Mouse (Mus musculus) forebrain, postnatal 0 days (tissue): ENCODE data around the gene Slc2a1. TPM values are rescaled to one million over a fixed set of nuclear protein-coding genes. Genes with fewer than 3 reads are reported as not detected.
A peak's percentile ranks its signal among the peaks of the same experiment; 100 is the strongest.

Experiments used
- ATAC-seq: fragments of 200-750 bp; cut with Nextera tagmentation; 2 replicates; pipeline ENCODE4 v1.8.0; 2017; ENCODE audit warnings: mild to moderate bottlenecking, moderate library complexity
- DNase-seq: peaks from one replicate; pipeline ENCODE4 v3.0.0-alpha.2; 2015
- H3K27ac ChIP-seq: fragments of 300-500 bp; sonication (generic); 2 replicates; pipeline ENCODE4 v1.5.1; 2014; ENCODE audit warnings: low read depth, mild to moderate bottlenecking, antibody characterized with exemption, low read length, moderate library complexity, mixed read lengths
- H3K27me3 ChIP-seq: fragments of 300-500 bp; sonication (generic); 2 replicates; pipeline ENCODE4 v1.6.1; 2014; ENCODE audit warnings: mild to moderate bottlenecking, low read length, mixed read lengths; ENCODE audit not compliant: insufficient read depth
- H3K36me3 ChIP-seq: fragments of 300-500 bp; sonication (generic); 2 replicates; pipeline ENCODE4 v1.6.1; 2014; ENCODE audit warnings: mild to moderate bottlenecking, moderate library complexity; ENCODE audit not compliant: insufficient read depth
- H3K4me1 ChIP-seq: fragments of 300-500 bp; sonication (generic); 2 replicates; pipeline ENCODE4 v1.6.1; 2014; ENCODE audit warnings: antibody characterized with exemption; ENCODE audit not compliant: insufficient read depth
- H3K4me2 ChIP-seq: fragments of 300-500 bp; sonication (generic); 2 replicates; pipeline ENCODE4 v1.6.1; 2014; ENCODE audit warnings: low read depth, mild to moderate bottlenecking, moderate library complexity
- H3K4me3 ChIP-seq: fragments of 300-500 bp; sonication (generic); 2 replicates; pipeline ENCODE4 v1.5.1; 2014; ENCODE audit warnings: low read depth, low read length, mixed read lengths
- H3K9ac ChIP-seq: fragments of 300-500 bp; sonication (generic); 2 replicates; pipeline ENCODE4 v1.6.1; 2014; ENCODE audit warnings: mild to moderate bottlenecking
- H3K9me3 ChIP-seq: fragments of 300-500 bp; sonication (generic); 2 replicates; pipeline ENCODE4 v1.6.1; 2016; ENCODE audit warnings: low read length
- CTCF ChIP-seq: sonication (generic); IDR thresholded peaks from 2 replicates; pipeline ENCODE4 v1.5.1; 2016; ENCODE audit warnings: antibody characterized with exemption, control low read depth, low read depth
- WGBS: fragments of 180-500 bp; shearing (Covaris S2); extraction: QIAGEN DNeasy Blood & Tissue Kit; methylation state at CpG from one replicate; pipeline ENCODE4 v1.1.7; 2014; 5-methylcytosine and 5-hydroxymethylcytosine counted together
- polyA plus RNA-seq: library from polyadenylated mRNA; unstranded; fragments of >200 nt; fragmentation: Nextera tagmentation; extraction: Ambion mirVana; gene quantifications from 2 replicates; pipeline ENCODE4 v1.2.1, GENCODE M21; 2015
- total RNA-seq: library from RNA; depleted of rRNA; stranded (reverse); fragments of >200 nt; gene quantifications from 2 replicates; pipeline ENCODE4 v1.2.3, GENCODE M21; 2014

Slc2a1 gene
- total and polyA plus RNA-seq, 2 experiments from 2014 or later = 41.4 to 64.8 TPM

GRCm38 (mm10) chr4:119117571-119117970 is 9.1 kb downstream of the Slc2a1 start:
- no peak for TF ChIP-seq CTCF
- H3K36me3 ChIP-seq = 0 out of 2 replicates have a peak, but pooled peaks cover 7% of the 10 kb centered on the region
- H3K27me3 ChIP-seq = no peaks in the 10 kb centered on the region
- H3K4me3 ChIP-seq = no peak overlapping the region
- no peak overlapping the region for H3K27ac ChIP-seq
- 67% methylated on average over 5 of the region's 5 CpGs for WGBS
- ATAC-seq = no peak
- no peaks in the 10 kb centered on the region for H3K4me1 ChIP-seq
- no peak for DNase-seq
- no peak overlapping the region for H3K4me2 ChIP-seq
- no peaks in the 10 kb centered on the region for H3K9me3 ChIP-seq
- no peak overlapping the region for H3K9ac ChIP-seq

- H3K36me3 ChIP-seq = 0 out of 2 replicates have a peak, but pooled peaks cover 7% of the 10 kb centered on the region
- DNase-seq (no peak), ATAC-seq (no peak)
- H3K27ac ChIP-seq = no peak overlapping the region
- no peaks in the 10 kb centered on the region for H3K9me3 ChIP-seq
- no peak for TF ChIP-seq CTCF
- no peaks in the 10 kb centered on the region for H3K27me3 ChIP-seq
- H3K4me3 ChIP-seq = no peak overlapping the region
- WGBS = 67% methylated on average over 4 of the region's 4 CpGs
- H3K4me1 ChIP-seq = no peaks in the 10 kb centered on the region
- H3K9ac ChIP-seq = no peak overlapping the region
- no peak overlapping the region for H3K4me2 ChIP-seq
These were observed 10.2 kb downstream of the Slc2a1 start for GRCm38 (mm10) chr4:119118659-119119077.

- Histone ChIP-seq H3K4me2 (no peak overlapping the region), H3K4me3 (no peak overlapping the region), H3K9me3 (no peaks in the 10 kb centered on the region), H3K27me3 (no peaks in the 10 kb centered on the region), H3K36me3 (0 out of 2 replicates have a peak, but pooled peaks cover 7% of the 10 kb centered on the region), H3K9ac (no peak overlapping the region), H3K4me1 (no peaks in the 10 kb centered on the region), H3K27ac (no peak overlapping the region)
- no peak for TF ChIP-seq CTCF
- ATAC-seq = no peak
- no peak for DNase-seq
- 73% methylated on average over 5 of the region's 5 CpGs for WGBS
These were observed 10.8 kb downstream of the Slc2a1 start for GRCm38 (mm10) chr4:119119354-119119753.

- Histone ChIP-seq H3K27ac (no peak overlapping the region), H3K9me3 (no peaks in the 10 kb centered on the region), H3K4me2 (no peak overlapping the region), H3K27me3 (no peaks in the 10 kb centered on the region), H3K9ac (no peak overlapping the region), H3K4me1 (no peaks in the 10 kb centered on the region), H3K36me3 (0 out of 2 replicates have a peak, but pooled peaks cover 7% of the 10 kb centered on the region), H3K4me3 (no peak overlapping the region)
- TF ChIP-seq CTCF = no peak
- WGBS = 85% methylated on average over 6 of the region's 6 CpGs
- no peak for DNase-seq
- ATAC-seq = no peak
These were observed 11.6 kb downstream of the Slc2a1 start for GRCm38 (mm10) chr4:119120095-119120494.

- DNase-seq (peak; percentile 11), ATAC-seq (peak; percentile 10; the same call in 1 of the 2 replicates)
- H3K9ac ChIP-seq = no peak overlapping the region
- no peaks in the 10 kb centered on the region for H3K4me1 ChIP-seq
- H3K9me3 ChIP-seq = no peaks in the 10 kb centered on the region
- 35% methylated on average over 4 of the region's 4 CpGs for WGBS
- H3K27me3 ChIP-seq = no peaks in the 10 kb centered on the region
- H3K4me2 ChIP-seq = no peak overlapping the region
- 0 out of 2 replicates have a peak, but pooled peaks cover 7% of the 10 kb centered on the region for H3K36me3 ChIP-seq
- no peak for TF ChIP-seq CTCF
- H3K27ac ChIP-seq = no peak overlapping the region
- no peak overlapping the region for H3K4me3 ChIP-seq
These were observed 12.7 kb downstream of the Slc2a1 start for GRCm38 (mm10) chr4:119121249-119121648.

- ATAC-seq (no peak), DNase-seq (no peak)
- Histone ChIP-seq H3K4me1 (no peaks in the 10 kb centered on the region), H3K9me3 (no peaks in the 10 kb centered on the region), H3K4me2 (no peak overlapping the region), H3K9ac (no peak overlapping the region), H3K27ac (no peak overlapping the region), H3K36me3 (0 out of 2 replicates have a peak, but pooled peaks cover 7% of the 10 kb centered on the region), H3K4me3 (no peak overlapping the region), H3K27me3 (no peaks in the 10 kb centered on the region)
- 78% methylated on average over 2 of the region's 2 CpGs for WGBS
- no peak for TF ChIP-seq CTCF
These were observed 16.3 kb downstream of the Slc2a1 start for GRCm38 (mm10) chr4:119124771-119125273.

- WGBS = 77% methylated on average over 9 of the region's 9 CpGs
- Histone ChIP-seq H3K4me2 (no peak overlapping the region), H3K27ac (no peak overlapping the region), H3K4me1 (no peaks in the 10 kb centered on the region), H3K27me3 (no peaks in the 10 kb centered on the region), H3K9ac (no peak overlapping the region), H3K4me3 (no peak overlapping the region), H3K36me3 (0 out of 2 replicates have a peak, but pooled peaks cover 2% of the 10 kb centered on the region), H3K9me3 (no peaks in the 10 kb centered on the region)
- TF ChIP-seq CTCF = no peak
- DNase-seq = no peak
- ATAC-seq = no peak
These were observed 17.2 kb downstream of the Slc2a1 start for GRCm38 (mm10) chr4:119125577-119126270.
